Comparison of ENCODE assay signal across 8 mouse cellular contexts in the genomic region with DNA sequence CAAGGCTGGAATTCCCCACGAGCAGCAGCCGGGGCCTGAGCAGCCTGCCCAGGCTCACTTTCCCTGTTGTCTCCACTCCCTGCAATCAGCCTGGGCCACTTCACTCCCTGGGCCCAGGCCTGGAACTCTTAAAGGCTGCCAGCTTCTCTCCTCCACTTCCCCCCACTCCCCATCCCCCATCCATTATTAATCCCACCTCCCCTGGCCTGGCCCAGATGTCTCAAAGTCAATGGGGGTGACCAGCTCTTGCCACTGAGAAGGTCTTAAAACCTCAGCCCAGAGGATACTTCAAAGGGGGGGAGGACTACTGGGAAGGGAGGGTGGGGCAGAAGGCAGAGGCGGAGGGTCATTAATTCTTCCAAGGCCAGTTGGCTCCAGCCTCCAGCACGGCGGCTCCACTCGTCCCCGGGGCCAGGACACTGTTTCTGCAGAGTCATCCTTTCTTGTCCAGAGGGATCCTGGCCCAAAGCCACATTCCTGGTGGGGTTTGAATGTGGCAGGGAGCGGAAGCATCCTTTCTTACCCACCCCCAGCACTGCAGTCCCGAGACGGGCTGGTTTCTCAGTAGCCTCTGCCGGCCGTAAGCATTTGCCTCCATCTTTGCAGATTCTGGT. TPM values are rescaled to one million over a fixed set of nuclear protein-coding genes. Genes with fewer than 3 reads are reported as not detected.
DNase-seq lines count a peak whose midpoint lies in the region; ATAC-seq and TF ChIP-seq lines count a peak whose summit lies in the region.

No protein-coding gene starts in this region.

- peak; percentile 35 for DNase-seq in ES-CJ7 (ENCODE audit: low read depth, low spot score)
- DNase-seq in adrenal gland, postnatal 25 days: peak; percentile 80
- peak; percentile 68 for DNase-seq in forelimb bud, embryonic 11.5 days (ENCODE audit: low read depth, low spot score)
- DNase-seq in limb, embryonic 14.5 days (ENCODE audit: low spot score): peak; percentile 47
- no peak for DNase-seq in left cerebral cortex, adult 11 months (ENCODE audit: low spot score)
- DNase-seq in left cerebral cortex, adult 2 months (ENCODE audit: extremely low spot score in 1 of 2, low spot score in 2 of 2): no peak

- H3K27ac ChIP-seq in hindbrain, embryonic 12.5 days: no peak overlapping the region
- H3K27ac ChIP-seq in limb, embryonic 14.5 days (replicated peaks; ENCODE audit: low read depth, low read length): no peak overlapping the region
- H3K27ac ChIP-seq in neural tube, embryonic 13.5 days (replicated peaks): 0 out of 2 replicates have a peak overlapping the region, but pooled peaks have one; percentile 23
- no peak overlapping the region for H3K27ac ChIP-seq in left cerebral cortex, adult 2 months

- intact Hi-C loops in left cerebral cortex, adult 2 months (cut with DNase I): no loop called here

- TF ChIP-seq POLR2A in limb, embryonic 14.5 days (IDR thresholded peaks at IDR 0.05; ENCODE audit: borderline replicate concordance, extremely low read depth, insufficient read depth, insufficient read length): no peak

- peak overlapping the region; percentile 34 for H3K4me2 ChIP-seq in hindbrain, embryonic 12.5 days (replicated peaks)
- H3K4me2 ChIP-seq in limb, embryonic 14.5 days (replicated peaks; ENCODE audit: low read depth, low read length, severe bottlenecking): peak overlapping the region; percentile 24; the same call in 1 of the 2 replicates
- peak overlapping the region; percentile 38 for H3K4me2 ChIP-seq in neural tube, embryonic 13.5 days

- peak overlapping the region; percentile 35; the same call in 1 of the 2 replicates for H3K9ac ChIP-seq in hindbrain, embryonic 12.5 days
- no peak overlapping the region for H3K9ac ChIP-seq in limb, embryonic 14.5 days (ENCODE audit: low read depth, low read length, severe bottlenecking)
- H3K9ac ChIP-seq in neural tube, embryonic 13.5 days: peak overlapping the region; percentile 43; the same call in 1 of the 2 replicates

- ATAC-seq in hindbrain, embryonic 12.5 days (ENCODE audit: low FRiP score): peak; percentile 54
- ATAC-seq in limb, embryonic 14.5 days (ENCODE audit: low FRiP score, low read depth): peak; percentile 55; the same call in 1 of the 2 replicates
- peak; percentile 69 for ATAC-seq in neural tube, embryonic 13.5 days (ENCODE audit: low read depth)

- H3K36me3 ChIP-seq in hindbrain, embryonic 12.5 days: no peaks in the 10 kb centered on the region
- no peaks in the 10 kb centered on the region for H3K36me3 ChIP-seq in limb, embryonic 14.5 days (ENCODE audit: control insufficient read depth, insufficient read depth, low read length)
- no peaks in the 10 kb centered on the region for H3K36me3 ChIP-seq in neural tube, embryonic 13.5 days

- H3K27me3 ChIP-seq in hindbrain, embryonic 12.5 days: no peaks in the 10 kb centered on the region
- no peaks in the 10 kb centered on the region for H3K27me3 ChIP-seq in limb, embryonic 14.5 days (ENCODE audit: control insufficient read depth, insufficient read depth, low read length)
- no peaks in the 10 kb centered on the region for H3K27me3 ChIP-seq in neural tube, embryonic 13.5 days

- H3K4me1 ChIP-seq in hindbrain, embryonic 12.5 days: peaks cover 29% of the 10 kb centered on the region
- H3K4me1 ChIP-seq in limb, embryonic 14.5 days (ENCODE audit: control insufficient read depth, insufficient read depth, low read length): peaks cover 18% of the 10 kb centered on the region
- peaks cover 33% of the 10 kb centered on the region for H3K4me1 ChIP-seq in neural tube, embryonic 13.5 days (replicated peaks)

- H3K4me3 ChIP-seq in hindbrain, embryonic 12.5 days: no peak overlapping the region; the same call in 1 of the 2 replicates
- no peak overlapping the region for H3K4me3 ChIP-seq in limb, embryonic 14.5 days (replicated peaks; ENCODE audit: low read length)
- no peak overlapping the region for H3K4me3 ChIP-seq in neural tube, embryonic 13.5 days
- H3K4me3 ChIP-seq in left cerebral cortex, adult 2 months: no peak overlapping the region

- TF ChIP-seq CTCF in left cerebral cortex, adult 2 months (IDR thresholded peaks at IDR 0.05): no peak

- 27% methylated on average over 8 of the region's 12 CpGs for WGBS in hindbrain, embryonic 12.5 days
- WGBS in limb, embryonic 14.5 days: 27% methylated on average over 12 of the region's 12 CpGs
- WGBS in neural tube, embryonic 13.5 days: 4% methylated on average over 12 of the region's 12 CpGs

- no peaks in the 10 kb centered on the region for H3K9me3 ChIP-seq in hindbrain, embryonic 12.5 days (replicated peaks)
- H3K9me3 ChIP-seq in limb, embryonic 14.5 days (ENCODE audit: control insufficient read depth, low read length): no peaks in the 10 kb centered on the region
- H3K9me3 ChIP-seq in neural tube, embryonic 13.5 days: no peaks in the 10 kb centered on the region

RNA-seq across cellular contexts. Expression of a gene that starts 26.5 kb away (rescaled TPM):
- not detected in 2 replicates for total RNA-seq in adrenal gland, postnatal 25 days (2021)
- not detected in 2 replicates for polyA plus RNA-seq in hindbrain, embryonic 12.5 days (2016; fragmentation: Nextera tagmentation; extraction: Ambion mirVana)
- 0.06 and 0.09 TPM in 2 replicates for polyA plus RNA-seq in limb, embryonic 14.5 days (2012; rRNA removed)
- not detected in 2 replicates for polyA plus RNA-seq in limb, embryonic 14.5 days (2014; fragmentation: Nextera tagmentation; extraction: Ambion mirVana)
- not detected in 2 replicates for polyA plus RNA-seq in neural tube, embryonic 13.5 days (2015; fragmentation: Nextera tagmentation; extraction: Ambion mirVana)
- not detected for total RNA-seq in left cerebral cortex, adult 2 months (2021)

RNA-seq across cellular contexts. Expression of a gene that starts 45.1 kb away (rescaled TPM):
- 25.8 and 27.8 TPM in 2 replicates for total RNA-seq in adrenal gland, postnatal 25 days (2021)
- 203 and 230 TPM in 2 replicates for polyA plus RNA-seq in hindbrain, embryonic 12.5 days (2016; fragmentation: Nextera tagmentation; extraction: Ambion mirVana)
- 135 and 154 TPM in 2 replicates for polyA plus RNA-seq in limb, embryonic 14.5 days (2012; rRNA removed)
- polyA plus RNA-seq in limb, embryonic 14.5 days (2014; fragmentation: Nextera tagmentation; extraction: Ambion mirVana): 214 and 228 TPM in 2 replicates
- polyA plus RNA-seq in neural tube, embryonic 13.5 days (2015; fragmentation: Nextera tagmentation; extraction: Ambion mirVana): 254 and 286 TPM in 2 replicates
- total RNA-seq in left cerebral cortex, adult 2 months (2021): 100 to 1,000 TPM; 230 TPM

Comparison
In these comparisons a context has a peak if more than half of its experiments do, and no peak if none do; other contexts are left out.
1. DNase-seq: peak in ES-CJ7 (single experiment), adrenal gland, postnatal 25 days (single experiment), forelimb bud, embryonic 11.5 days (single experiment) and limb, embryonic 14.5 days (single experiment); none in left cerebral cortex, adult 11 months (single experiment) and left cerebral cortex, adult 2 months (0 of 2).
2. Peak in every context shown above with its lines, with median percentiles within 50 percentile points of each other: ATAC-seq and H3K4me2 ChIP-seq.